Mouse (Mus musculus): ENCODE data around the gene Cacng1.

Gene Cacng1

GRCm38 (mm10) chr11:107667542-107667941 lies 48.8 kb downstream of the Cacng1 start:
- ATAC-seq (ENCODE audit: insufficient number of reproducible peaks, low FRiP score, low TSS enrichment), result no peak

- no peak for ATAC-seq (ENCODE audit: insufficient number of reproducible peaks, low FRiP score, low TSS enrichment)
These were observed 53.7 kb downstream of the Cacng1 start for GRCm38 (mm10) chr11:107662666-107663065.

DNA sequence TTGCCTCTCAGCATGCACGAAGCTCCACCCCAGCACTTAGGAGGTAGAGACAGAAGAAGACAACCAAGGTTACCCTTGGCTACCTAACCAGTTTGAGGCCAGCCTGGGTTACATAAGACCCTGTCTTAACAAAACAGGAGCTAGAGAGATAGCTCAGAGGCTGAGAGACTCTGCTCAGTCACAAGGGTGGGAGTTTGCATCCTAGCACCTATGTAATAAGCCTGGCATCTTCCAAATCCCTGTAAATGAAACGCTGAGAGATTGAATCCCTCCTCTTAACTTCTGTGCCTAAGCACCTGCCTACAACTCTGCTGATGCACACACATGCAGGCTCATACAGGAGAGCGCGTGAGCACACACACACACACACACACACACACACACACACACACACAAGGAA lies 55.9 kb downstream of the Cacng1 start:
- ATAC-seq (ENCODE audit: insufficient number of reproducible peaks, low FRiP score, low TSS enrichment), result no peak

DNA sequence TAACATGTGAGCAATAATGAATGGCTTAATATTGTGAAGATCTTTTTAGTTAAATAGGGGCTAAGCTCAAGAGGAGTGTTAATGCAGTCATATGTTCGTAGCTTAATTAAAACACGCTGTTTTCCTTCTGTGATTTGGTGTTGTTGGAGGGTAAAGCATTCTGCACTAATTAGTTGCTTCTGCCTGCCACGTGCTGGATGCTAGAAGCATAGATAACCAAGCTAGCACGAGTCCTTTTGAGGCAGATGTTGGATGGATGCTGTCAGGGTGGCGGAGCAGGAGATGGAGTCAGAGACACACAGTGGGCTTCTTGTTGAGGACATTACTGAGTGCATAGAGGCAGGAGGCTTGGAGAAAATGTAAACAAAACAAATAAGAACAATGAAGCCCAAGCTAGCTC lies 59.2 kb downstream of the Cacng1 start:
- ATAC-seq (ENCODE audit: insufficient number of reproducible peaks, low FRiP score, low TSS enrichment), result no peak

GRCm38 (mm10) chr11:107655538-107655937 lies 60.8 kb downstream of the Cacng1 start:
- ATAC-seq (ENCODE audit: insufficient number of reproducible peaks, low FRiP score, low TSS enrichment), result no peak

Data from cerebellum, adult (tissue).